Mouse (Mus musculus) G1E (cell line): ENCODE results near the gene Rere.
"Not testable (repeated sequence)": the region's sequence is repeated elsewhere in the genome, so short reads cannot be mapped to it uniquely, and the experiment has no call there.

Experiments used
- CTCF ChIP-seq: IDR thresholded peaks from 2 replicates; pipeline ENCODE4 v1.5.1; 2012; ENCODE audit warnings: low read depth, low read length, inconsistent platforms, mixed read lengths
- GATA1 ChIP-seq: IDR thresholded peaks from 2 replicates; pipeline ENCODE4 v1.6.1; 2012; ENCODE audit warnings: borderline replicate concordance, low read length, inconsistent platforms, mixed read lengths

GRCm38 (mm10) chr4:150483081-150483480 is 201.6 kb downstream of the Rere start:
- not testable (repeated sequence) for TF ChIP-seq CTCF, GATA1
